In the genomic region with DNA sequence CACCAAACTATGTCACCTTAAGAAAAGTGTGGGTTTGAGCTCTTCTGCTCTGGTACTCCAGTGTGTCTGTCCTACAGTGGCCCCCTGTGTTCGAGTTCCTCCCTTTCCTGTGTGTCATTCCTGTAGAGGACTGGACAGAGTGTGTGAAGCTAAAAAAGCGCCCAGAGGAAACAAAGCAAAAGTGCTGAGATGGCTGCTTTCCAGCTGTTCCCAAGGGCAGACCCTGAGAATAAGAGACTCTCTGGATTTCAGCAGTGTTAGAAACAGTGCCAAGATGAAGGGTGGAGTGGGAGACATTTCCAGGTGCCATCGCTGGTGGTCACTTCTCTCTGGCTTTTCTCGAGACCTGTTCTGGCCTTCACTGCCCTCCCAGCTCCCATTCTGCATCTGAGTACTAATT, we compare ENCODE assay signal across 14 mouse cellular contexts.
DNase-seq lines count a peak whose midpoint lies in the region; ATAC-seq lines count a peak whose summit lies in the region.
"Had no signal": no experiment of that assay in that cellular context is flagged by ENCODE, and none has a peak within 500 bp of the region (broad histone marks: within the 10 kb centered on the region; RNA-seq: fewer than 3 reads in every experiment).

No protein-coding gene starts in this region.

- DNase-seq in heart, postnatal 36 days = no peak
- peak; percentile 49 for DNase-seq in kidney, adult 18-20 months
- peak; percentile 49 for DNase-seq in kidney, postnatal 36 days
- no peak for DNase-seq in left cerebral cortex, postnatal 10 days (ENCODE audit: extremely low spot score in 1 of 2, low spot score in 2 of 2)
- no peak for DNase-seq in lung, adult 18-20 months
- DNase-seq in right cerebral cortex, postnatal 36 days (ENCODE audit: low spot score in 2 of 2) = no peak
- DNase-seq: cerebellum, postnatal 14 days; gastrocnemius, adult 2 months; thymus, postnatal 14 days had no signal

- peak overlapping the region; percentile 17 for H3K4me2 ChIP-seq in heart, embryonic 16.5 days (ENCODE audit: low read depth, low read length)
- H3K4me2 ChIP-seq in embryonic facial prominence, embryonic 15.5 days (replicated peaks) = no peak overlapping the region; the same call in 1 of the 2 replicates
- H3K4me2 ChIP-seq: embryonic facial prominence, embryonic 12.5 days; forebrain, embryonic 12.5 days; limb, embryonic 12.5 days had no signal

- intact Hi-C loops in heart, postnatal 36 days (cut with DNase I) = loop anchor here (5.0 kb wide), 1 partner anchor 81 kb away; no protein-coding TSS in a partner anchor
- intact Hi-C loops in left cerebral cortex, postnatal 10 days (cut with DNase I) = no loop called here

- H3K9me3 ChIP-seq in heart, embryonic 16.5 days (replicated peaks; ENCODE audit: control insufficient read depth, low read length) = no peaks in the 10 kb centered on the region
- H3K9me3 ChIP-seq in embryonic facial prominence, embryonic 15.5 days (replicated peaks) = no peaks in the 10 kb centered on the region
- H3K9me3 ChIP-seq: embryonic facial prominence, embryonic 12.5 days; forebrain, embryonic 12.5 days; limb, embryonic 12.5 days had no signal

- ATAC-seq in heart, embryonic 16.5 days (replicated peaks; ENCODE audit: extremely low read depth, insufficient read depth, low FRiP score) = no peak
- no peak for ATAC-seq in embryonic facial prominence, embryonic 15.5 days (ENCODE audit: insufficient number of reproducible peaks, low FRiP score, low TSS enrichment, low read depth)

- H3K4me1 ChIP-seq in heart, embryonic 16.5 days (ENCODE audit: control insufficient read depth, insufficient read depth, low read length) = peaks cover 22% of the 10 kb centered on the region
- peaks cover 44% of the 10 kb centered on the region for H3K4me1 ChIP-seq in embryonic facial prominence, embryonic 15.5 days

- H3K36me3 ChIP-seq in heart, embryonic 16.5 days (ENCODE audit: control insufficient read depth, insufficient read depth) = no peaks in the 10 kb centered on the region
- H3K36me3 ChIP-seq in embryonic facial prominence, embryonic 15.5 days = no peaks in the 10 kb centered on the region
- H3K36me3 ChIP-seq: embryonic facial prominence, embryonic 12.5 days; forebrain, embryonic 12.5 days; limb, embryonic 12.5 days had no signal

- WGBS in heart, embryonic 16.5 days = 42% methylated on average over 4 of the region's 4 CpGs
- 56% methylated on average over 4 of the region's 4 CpGs for WGBS in embryonic facial prominence, embryonic 15.5 days

- peak overlapping the region; percentile 14; the same call in 1 of the 2 replicates for H3K27ac ChIP-seq in heart, embryonic 16.5 days (ENCODE audit: low read length)
- peak overlapping the region; percentile 7; the same call in 1 of the 2 replicates for H3K27ac ChIP-seq in embryonic facial prominence, embryonic 15.5 days (replicated peaks)
- H3K27ac ChIP-seq: embryonic facial prominence, embryonic 12.5 days; forebrain, embryonic 12.5 days; gastrocnemius, adult 2 months; limb, embryonic 12.5 days had no signal

- no peak overlapping the region for H3K4me3 ChIP-seq in heart, embryonic 16.5 days (ENCODE audit: low read length)
- no peak overlapping the region for H3K4me3 ChIP-seq in embryonic facial prominence, embryonic 15.5 days (replicated peaks)
- H3K4me3 ChIP-seq: embryonic facial prominence, embryonic 12.5 days; forebrain, embryonic 12.5 days; gastrocnemius, adult 2 months; limb, embryonic 12.5 days had no signal

- H3K9ac ChIP-seq in heart, embryonic 16.5 days (ENCODE audit: low read length) = no peak overlapping the region
- no peak overlapping the region for H3K9ac ChIP-seq in embryonic facial prominence, embryonic 15.5 days
- H3K9ac ChIP-seq: embryonic facial prominence, embryonic 12.5 days; forebrain, embryonic 12.5 days; limb, embryonic 12.5 days had no signal

- H3K27me3 ChIP-seq in heart, embryonic 16.5 days (ENCODE audit: control insufficient read depth, insufficient read depth, low read length) = no peaks in the 10 kb centered on the region
- H3K27me3 ChIP-seq in embryonic facial prominence, embryonic 15.5 days = no peaks in the 10 kb centered on the region
- H3K27me3 ChIP-seq: embryonic facial prominence, embryonic 12.5 days had no signal

Comparison
In these comparisons a context has a peak if more than half of its experiments do, and no peak if none do; other contexts are left out.
1. DNase-seq: peak in kidney, adult 18-20 months (single experiment) and kidney, postnatal 36 days (2 of 2); none in heart, postnatal 36 days (0 of 2), left cerebral cortex, postnatal 10 days (0 of 2), lung, adult 18-20 months (0 of 2) and right cerebral cortex, postnatal 36 days (0 of 2).